Mouse (Mus musculus): ENCODE results near the gene H2al1a. TPM values are rescaled to one million over a fixed set of nuclear protein-coding genes. Genes with fewer than 3 reads are reported as not detected.
"Not testable (repeated sequence)": the region's sequence is repeated elsewhere in the genome, so short reads cannot be mapped to it uniquely, and the experiment has no call there.

H2al1a gene
- total RNA-seq, 2 experiments from 2014 or later: not detected

DNA sequence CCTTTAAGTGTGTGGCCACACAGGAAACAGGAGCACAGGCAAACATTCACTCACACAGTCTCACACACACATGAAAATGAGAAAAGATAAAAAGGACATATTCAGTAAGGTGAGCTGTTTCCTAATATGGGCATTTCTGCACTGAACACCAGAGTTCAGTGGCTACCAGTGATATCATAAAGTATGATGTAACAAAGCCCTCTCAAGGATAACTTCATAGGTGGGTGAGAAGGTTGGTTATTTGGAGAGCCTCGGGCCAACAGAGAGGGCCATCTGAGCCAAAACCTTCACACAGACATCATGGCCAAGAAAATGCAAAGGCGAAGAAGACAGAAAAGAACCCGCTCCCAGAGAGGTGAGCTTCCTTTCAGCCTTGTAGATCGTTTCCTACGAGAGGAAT, 25.3 kb downstream of the H2al1a start, which contains the start of gene H2al1i:
Gene H2al1i (plus strand): TSS at position 301 of the 400 bp plus-strand sequence.
- intact Hi-C loops (cut with DNase I); DNase-seq: not testable (repeated sequence)

DNA sequence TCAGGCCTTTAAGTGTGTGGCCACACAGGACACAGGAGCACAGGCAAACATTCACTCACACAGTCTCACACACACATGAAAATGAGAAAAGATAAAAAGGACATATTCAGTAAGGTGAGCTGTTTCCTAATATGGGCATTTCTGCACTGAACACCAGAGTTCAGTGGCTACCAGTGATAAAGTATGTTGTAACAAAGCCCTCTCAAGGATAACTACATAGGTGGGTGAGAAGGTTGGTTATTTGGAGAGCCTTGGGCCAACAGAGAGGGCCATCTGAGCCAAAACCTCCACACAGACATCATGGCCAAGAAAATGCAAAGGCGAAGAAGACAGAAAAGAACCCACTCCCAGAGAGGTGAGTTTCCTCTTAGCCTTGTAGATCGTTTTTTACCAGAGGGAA, 28.5 kb downstream of the H2al1a start, which contains the start of gene H2al1j:
Gene H2al1j (plus strand): TSS at position 301 of the 400 bp plus-strand sequence.
- DNase-seq; intact Hi-C loops (cut with DNase I): not testable (repeated sequence)

DNA sequence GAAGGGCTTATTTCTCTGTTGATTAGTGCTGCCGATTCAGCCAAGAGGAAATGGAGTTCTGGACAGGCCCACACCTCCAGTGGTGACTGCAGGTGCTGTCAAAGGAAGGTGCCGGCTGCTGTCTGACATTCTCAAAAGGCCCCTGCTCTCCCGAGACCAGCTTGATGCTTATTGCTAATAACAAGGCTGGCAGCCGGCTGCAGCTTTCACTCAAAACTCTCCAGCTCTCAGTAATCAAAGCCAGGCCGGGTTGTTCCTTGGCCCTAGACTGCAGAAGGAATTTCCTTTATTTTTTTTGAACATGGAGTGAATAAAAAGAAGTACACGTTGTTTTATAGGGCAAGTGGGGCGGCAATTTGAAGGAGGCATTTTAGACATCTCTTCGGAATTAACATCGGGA, 46.7 kb downstream of the H2al1a start:
- intact Hi-C loops (cut with DNase I): no loop called here
- DNase-seq: peak; percentile 4 to 10

DNA sequence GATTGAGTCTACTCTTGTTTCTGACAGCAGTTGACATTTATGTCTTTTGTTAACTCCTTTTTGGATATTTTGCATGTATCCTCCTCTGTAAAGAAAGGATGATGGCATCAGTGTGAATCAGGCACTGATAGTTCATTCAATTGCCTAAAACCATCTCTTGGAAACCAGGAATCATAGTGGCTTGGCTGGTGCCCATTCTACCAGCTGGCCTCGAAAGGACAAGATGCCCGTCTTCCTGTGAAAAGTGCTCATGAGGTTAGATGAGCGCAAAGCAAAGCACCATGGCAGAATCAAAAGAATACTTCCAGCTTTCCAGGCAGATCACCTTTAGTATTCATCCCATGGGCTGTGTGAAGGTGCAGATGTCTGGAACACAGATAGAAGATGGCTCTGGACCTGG, 47.7 kb downstream of the H2al1a start:
- DNase-seq: no peak
- intact Hi-C loops (cut with DNase I): no loop called here

Other genes starting within 250 kb of the H2al1a start
- not detected for gene H2al1b, start 3.2 kb downstream of the H2al1a start, total RNA-seq (2021)
- gene H2al1c, start 6.4 kb downstream of the H2al1a start, total RNA-seq (2021): not detected
- gene H2al1d, start 9.6 kb downstream of the H2al1a start, total RNA-seq (2021): not detected
- gene H2al1e, start 12.7 kb downstream of the H2al1a start, total RNA-seq (2021): not detected
- gene H2al1f, start 15.9 kb downstream of the H2al1a start, total RNA-seq (2021): not detected
- not detected for gene H2al1g, start 19.0 kb downstream of the H2al1a start, total RNA-seq (2021)
- gene H2al1h, start 22.2 kb downstream of the H2al1a start, total RNA-seq (2021): not detected
- gene H2al1i, start 25.4 kb downstream of the H2al1a start, total RNA-seq (2021): not detected
- gene H2al1j, start 28.6 kb downstream of the H2al1a start, total RNA-seq (2021): not detected

All from heart, postnatal 10 days (tissue).